Mouse (Mus musculus): ENCODE results near the gene C1qtnf3. TPM values are rescaled to one million over a fixed set of nuclear protein-coding genes. Genes with fewer than 3 reads are reported as not detected.
"Not testable (repeated sequence)": the region's sequence is repeated elsewhere in the genome, so short reads cannot be mapped to it uniquely, and the experiment has no call there.

C1qtnf3 gene
- polyA plus RNA-seq, 2 experiments from 2014 or later, result not detected

- no peak for ATAC-seq
These were observed 7.3 kb downstream of the C1qtnf3 start for GRCm38 (mm10) chr15:10959277-10960026.

- no peak for ATAC-seq
These were observed 8.1 kb downstream of the C1qtnf3 start for GRCm38 (mm10) chr15:10960267-10960666.

- no peak for ATAC-seq
These were observed 10.5 kb downstream of the C1qtnf3 start for GRCm38 (mm10) chr15:10962601-10963000.

GRCm38 (mm10) chr15:10969439-10969838 lies 17.3 kb downstream of the C1qtnf3 start:
- no peak for ATAC-seq

GRCm38 (mm10) chr15:10970777-10971176 lies 18.6 kb downstream of the C1qtnf3 start:
- ATAC-seq, result no peak

- no peak for ATAC-seq
These were observed 25.0 kb downstream of the C1qtnf3 start for GRCm38 (mm10) chr15:10977151-10977550.

GRCm38 (mm10) chr15:10980712-10981111 lies 28.6 kb downstream of the C1qtnf3 start:
- no peak for ATAC-seq

GRCm38 (mm10) chr15:10981377-10982063 lies 29.4 kb downstream of the C1qtnf3 start, which contains the start of gene Amacr:
Gene Amacr, plus strand, starts transcription at chr15:10981756.
- peak; percentile 89 for ATAC-seq

GRCm38 (mm10) chr15:10982064-10982435 lies 29.9 kb downstream of the C1qtnf3 start:
- ATAC-seq, result no peak

GRCm38 (mm10) chr15:10985756-10986155 lies 33.6 kb downstream of the C1qtnf3 start:
- no peak for ATAC-seq

- ATAC-seq, result not testable (repeated sequence)
These were observed 34.3 kb downstream of the C1qtnf3 start for GRCm38 (mm10) chr15:10986477-10986876.

- ATAC-seq, result no peak
These were observed 38.3 kb downstream of the C1qtnf3 start for GRCm38 (mm10) chr15:10990411-10990810.

GRCm38 (mm10) chr15:10991566-10991965 lies 39.4 kb downstream of the C1qtnf3 start:
- no peak for ATAC-seq

- no peak for ATAC-seq
These were observed 47.7 kb downstream of the C1qtnf3 start for GRCm38 (mm10) chr15:10999832-11000231.

- ATAC-seq, result no peak
These were observed 48.3 kb downstream of the C1qtnf3 start, which contains the start of gene Slc45a2 for GRCm38 (mm10) chr15:11000421-11000820. Gene Slc45a2, plus strand, starts transcription at chr15:11000721.

- ATAC-seq, result no peak
These were observed 51.7 kb downstream of the C1qtnf3 start for GRCm38 (mm10) chr15:11003791-11004190.

- no peak for ATAC-seq
These were observed 52.5 kb downstream of the C1qtnf3 start for GRCm38 (mm10) chr15:11004646-11005045.

GRCm38 (mm10) chr15:11008756-11009155 lies 56.6 kb downstream of the C1qtnf3 start:
- no peak for ATAC-seq

- ATAC-seq, result no peak
These were observed 58.9 kb downstream of the C1qtnf3 start for GRCm38 (mm10) chr15:11010976-11011548.

- ATAC-seq, result no peak
These were observed 62.8 kb downstream of the C1qtnf3 start for GRCm38 (mm10) chr15:11014931-11015330.

GRCm38 (mm10) chr15:11026801-11027561 lies 74.8 kb downstream of the C1qtnf3 start:
- no peak for ATAC-seq
